Mouse (Mus musculus): ENCODE results near the gene Wtap. TPM values are rescaled to one million over a fixed set of nuclear protein-coding genes. Genes with fewer than 3 reads are reported as not detected.
"Not testable (repeated sequence)": the region's sequence is repeated elsewhere in the genome, so short reads cannot be mapped to it uniquely, and the experiment has no call there.

The Wtap gene
- polyA plus RNA-seq (2016; fragmentation: Nextera tagmentation; extraction: Ambion mirVana) = 74.4 and 87.6 TPM in 2 replicates

DNA sequence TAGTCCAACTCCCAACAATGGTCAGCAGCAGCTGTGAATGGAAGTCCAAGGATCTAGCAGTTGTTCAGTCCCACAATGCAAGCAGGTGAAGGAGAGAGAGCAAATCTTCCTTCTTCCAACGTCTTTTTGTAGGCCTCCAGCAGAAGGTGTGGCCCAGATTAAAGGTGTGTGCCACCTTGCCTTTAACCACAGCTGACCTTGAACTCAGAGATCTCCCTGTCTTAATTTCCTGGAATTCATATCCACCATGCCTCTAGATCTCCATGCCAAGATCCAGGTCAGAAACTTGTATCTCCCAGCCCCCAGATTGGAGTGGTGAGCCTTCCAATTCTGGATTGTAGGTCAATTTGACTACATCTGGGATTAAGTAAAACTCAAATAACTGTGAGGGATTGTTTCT, at the start of gene Wtap:
Wtap (minus strand) TSS at position 101 of the 400 bp plus-strand sequence.
- WGBS = 77% methylated on average over 1 of the region's 1 CpGs
- Histone ChIP-seq H3K36me3 (no peaks in the 10 kb centered on the region), H3K4me3 (peak within 1 kb of the TSS; percentile 98), H3K27me3 (ENCODE audit: insufficient read depth, poor library complexity, severe bottlenecking) (no peaks in the 10 kb centered on the region), H3K9me3 (no peaks in the 10 kb centered on the region), H3K4me1 (peaks cover 3% of the 10 kb centered on the region), H3K27ac (peak within 1 kb of the TSS; percentile 100)
- no peak for DNase-seq (ENCODE audit: low spot score)

GRCm38 (mm10) chr17:13036627-13037192, 42.7 kb upstream of the Wtap start:
- not testable (repeated sequence) for H3K36me3 ChIP-seq; H3K9me3 ChIP-seq; DNase-seq (ENCODE audit: low spot score); H3K4me3 ChIP-seq; H3K4me1 ChIP-seq; H3K27ac ChIP-seq; H3K27me3 ChIP-seq (ENCODE audit: insufficient read depth, poor library complexity, severe bottlenecking)
- WGBS = 72% methylated on average over 4 of the region's 12 CpGs

DNA sequence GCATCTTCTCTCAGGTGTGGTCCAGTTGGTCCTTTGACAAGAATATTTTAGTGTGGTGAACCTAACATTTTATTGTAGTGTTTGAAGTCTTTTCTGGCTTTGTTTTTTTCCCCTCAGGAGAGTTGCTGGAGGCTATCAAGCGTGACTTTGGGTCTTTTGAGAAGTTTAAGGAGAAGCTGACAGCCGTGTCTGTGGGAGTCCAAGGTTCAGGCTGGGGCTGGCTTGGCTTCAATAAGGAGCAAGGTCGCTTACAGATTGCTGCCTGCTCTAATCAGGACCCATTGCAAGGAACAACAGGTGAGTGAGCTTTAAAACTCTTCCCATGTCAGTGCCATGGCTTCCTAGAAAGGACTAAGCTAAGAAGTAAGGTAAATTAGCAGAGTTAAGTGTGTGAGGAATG, 19.3 kb upstream of the Wtap start:
- Histone ChIP-seq H3K9me3 (no peaks in the 10 kb centered on the region), H3K27ac (no peak overlapping the region), H3K36me3 (peaks cover 58% of the 10 kb centered on the region), H3K4me1 (peaks cover 7% of the 10 kb centered on the region; the same call in 1 of the 2 replicates), H3K27me3 (ENCODE audit: insufficient read depth, poor library complexity, severe bottlenecking) (no peaks in the 10 kb centered on the region), H3K4me3 (no peak overlapping the region)
- 84% methylated on average over 3 of the region's 3 CpGs for WGBS
- no peak for DNase-seq (ENCODE audit: low spot score)

GRCm38 (mm10) chr17:13009887-13010286, 15.9 kb upstream of the Wtap start:
- H3K27me3 ChIP-seq (ENCODE audit: insufficient read depth, poor library complexity, severe bottlenecking) = no peaks in the 10 kb centered on the region
- H3K4me1 ChIP-seq = peaks cover 14% of the 10 kb centered on the region
- DNase-seq (ENCODE audit: low spot score) = no peak
- WGBS = 50% methylated on average over 3 of the region's 3 CpGs
- no peaks in the 10 kb centered on the region for H3K9me3 ChIP-seq
- peaks cover 42% of the 10 kb centered on the region for H3K36me3 ChIP-seq
- H3K27ac ChIP-seq = no peak overlapping the region
- no peak overlapping the region for H3K4me3 ChIP-seq

GRCm38 (mm10) chr17:13008528-13008927, 14.6 kb upstream of the Wtap start:
- Histone ChIP-seq H3K4me1 (peaks cover 14% of the 10 kb centered on the region), H3K27me3 (ENCODE audit: insufficient read depth, poor library complexity, severe bottlenecking) (no peaks in the 10 kb centered on the region), H3K9me3 (no peaks in the 10 kb centered on the region), H3K27ac (peak overlapping the region; percentile 91), H3K36me3 (peaks cover 29% of the 10 kb centered on the region), H3K4me3 (peak overlapping the region; percentile 91)
- WGBS = 2% methylated on average over 10 of the region's 10 CpGs
- DNase-seq (ENCODE audit: low spot score) = no peak

GRCm38 (mm10) chr17:13007730-13008425, 13.9 kb upstream of the Wtap start:
- Histone ChIP-seq H3K9me3 (no peaks in the 10 kb centered on the region), H3K4me3 (peak overlapping the region; percentile 91), H3K27ac (peak overlapping the region; percentile 91), H3K4me1 (peaks cover 14% of the 10 kb centered on the region), H3K36me3 (peaks cover 22% of the 10 kb centered on the region), H3K27me3 (ENCODE audit: insufficient read depth, poor library complexity, severe bottlenecking) (no peaks in the 10 kb centered on the region)
- peak; percentile 99 for DNase-seq (ENCODE audit: low spot score)
- under 1% methylated on average over 75 of the region's 76 CpGs for WGBS

DNA sequence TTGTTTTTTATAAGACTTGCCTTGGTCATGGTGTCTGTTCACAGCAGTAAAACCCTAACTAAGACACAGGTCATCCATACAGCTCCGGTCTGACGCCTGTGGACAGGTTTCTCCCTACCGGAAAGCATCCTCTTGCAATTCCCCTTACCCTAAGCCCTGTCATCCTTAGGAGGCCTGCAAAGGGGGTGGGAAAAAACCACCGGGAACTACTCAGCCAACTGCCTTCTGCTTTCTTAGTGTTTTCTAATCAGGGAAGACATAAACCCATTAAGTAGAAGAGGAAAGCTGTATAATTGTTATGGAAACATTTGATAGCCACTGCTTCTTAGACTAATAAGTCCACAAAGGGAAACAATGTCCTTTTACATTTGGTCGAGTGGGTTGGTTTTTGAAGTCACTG, 13.0 kb upstream of the Wtap start:
- Histone ChIP-seq H3K27ac (peak overlapping the region; percentile 91), H3K36me3 (peaks cover 13% of the 10 kb centered on the region), H3K9me3 (no peaks in the 10 kb centered on the region), H3K4me3 (peak overlapping the region; percentile 91), H3K4me1 (peaks cover 14% of the 10 kb centered on the region), H3K27me3 (ENCODE audit: insufficient read depth, poor library complexity, severe bottlenecking) (no peaks in the 10 kb centered on the region)
- DNase-seq (ENCODE audit: low spot score) = no peak
- 53% methylated on average over 5 of the region's 5 CpGs for WGBS

GRCm38 (mm10) chr17:13006546-13006945, 12.6 kb upstream of the Wtap start, which contains the start of gene Sod2:
Sod2 (plus strand) TSS chr17:13006846.
- Histone ChIP-seq H3K27ac (peak within 1 kb of the TSS; percentile 91), H3K4me1 (peaks cover 14% of the 10 kb centered on the region), H3K36me3 (peaks cover 10% of the 10 kb centered on the region), H3K4me3 (peak within 1 kb of the TSS; percentile 91)
- not testable (repeated sequence) for DNase-seq (ENCODE audit: low spot score); H3K27me3 ChIP-seq (ENCODE audit: insufficient read depth, poor library complexity, severe bottlenecking); H3K9me3 ChIP-seq
- WGBS = 91% methylated on average over 2 of the region's 2 CpGs

DNA sequence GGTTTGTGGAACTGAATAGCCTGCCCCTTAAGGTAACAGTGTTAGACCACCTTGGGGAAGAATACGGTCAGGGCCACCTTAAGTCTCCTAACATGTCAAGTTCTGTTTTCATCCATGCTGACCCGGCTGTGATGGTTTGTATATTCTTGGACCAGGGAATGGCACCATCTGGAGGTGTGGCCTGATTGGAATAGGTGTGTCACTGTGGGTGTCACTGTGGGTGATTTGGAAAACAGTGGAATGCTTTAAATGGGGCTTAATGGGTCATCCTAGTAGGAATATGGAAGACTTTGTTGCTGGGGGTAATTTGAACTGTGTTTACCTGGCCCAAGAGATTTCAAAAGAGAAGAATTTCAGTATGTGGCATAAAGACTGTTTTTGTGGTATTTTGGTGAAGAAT, 10.5 kb upstream of the Wtap start:
- not testable (repeated sequence) for DNase-seq (ENCODE audit: low spot score); H3K9me3 ChIP-seq; H3K4me3 ChIP-seq; H3K27me3 ChIP-seq (ENCODE audit: insufficient read depth, poor library complexity, severe bottlenecking); H3K36me3 ChIP-seq; H3K27ac ChIP-seq
- peaks cover 14% of the 10 kb centered on the region for H3K4me1 ChIP-seq
- WGBS = 76% methylated on average over 2 of the region's 2 CpGs

DNA sequence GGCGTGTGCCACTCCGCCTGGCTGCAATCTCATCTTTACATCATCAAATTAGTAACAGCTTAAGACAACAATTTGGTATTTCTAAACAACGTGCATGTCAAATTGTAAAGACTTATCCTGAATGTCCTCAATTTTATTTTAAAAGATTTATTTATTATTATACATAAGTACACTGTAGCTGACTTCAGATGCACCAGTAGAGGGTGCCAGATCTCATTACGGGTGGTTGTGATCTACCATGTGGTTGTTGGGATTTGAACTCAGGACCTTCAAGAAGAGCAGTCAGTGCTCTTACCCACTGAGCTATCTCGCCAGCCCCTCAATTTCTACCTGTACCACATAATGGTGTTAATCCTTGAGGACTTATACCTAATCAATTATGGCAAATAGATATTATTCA, 8.3 kb upstream of the Wtap start:
- H3K4me3 ChIP-seq; H3K9me3 ChIP-seq; DNase-seq (ENCODE audit: low spot score); H3K27ac ChIP-seq; H3K36me3 ChIP-seq; H3K27me3 ChIP-seq (ENCODE audit: insufficient read depth, poor library complexity, severe bottlenecking); H3K4me1 ChIP-seq: not testable (repeated sequence)
- 84% methylated on average over 5 of the region's 5 CpGs for WGBS

GRCm38 (mm10) chr17:12999069-12999468, 5.1 kb upstream of the Wtap start:
- Histone ChIP-seq H3K27ac (no peak overlapping the region), H3K36me3 (no peaks in the 10 kb centered on the region), H3K4me3 (no peak overlapping the region), H3K4me1 (no peaks in the 10 kb centered on the region), H3K9me3 (no peaks in the 10 kb centered on the region), H3K27me3 (ENCODE audit: insufficient read depth, poor library complexity, severe bottlenecking) (no peaks in the 10 kb centered on the region)
- 73% methylated on average over 6 of the region's 6 CpGs for WGBS
- DNase-seq (ENCODE audit: low spot score) = no peak

DNA sequence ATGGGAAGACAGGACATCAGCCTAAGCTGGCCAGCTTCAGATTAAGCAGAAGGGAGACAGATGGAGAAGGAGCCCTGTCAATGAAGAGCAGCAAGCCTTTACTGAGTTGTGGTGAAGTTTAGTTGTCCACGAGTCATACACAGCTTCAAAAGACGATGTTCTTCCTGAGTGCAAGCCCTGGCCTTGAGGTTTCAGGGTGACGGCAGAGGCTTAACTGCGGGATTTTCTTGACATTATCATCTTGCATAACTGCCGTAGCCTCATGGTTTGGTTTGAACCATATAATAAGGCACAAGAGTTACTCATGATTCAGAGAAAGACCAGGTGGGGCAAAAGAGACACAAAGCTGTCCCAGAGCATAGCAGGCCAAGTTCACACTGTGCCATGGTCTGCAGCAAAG, 3.9 kb upstream of the Wtap start:
- no peak overlapping the region for H3K4me3 ChIP-seq
- H3K4me1 ChIP-seq = no peaks in the 10 kb centered on the region
- no peak overlapping the region for H3K27ac ChIP-seq
- WGBS = 87% methylated on average over 5 of the region's 5 CpGs
- DNase-seq (ENCODE audit: low spot score) = no peak
- H3K36me3 ChIP-seq = no peaks in the 10 kb centered on the region
- no peaks in the 10 kb centered on the region for H3K27me3 ChIP-seq (ENCODE audit: insufficient read depth, poor library complexity, severe bottlenecking)
- no peaks in the 10 kb centered on the region for H3K9me3 ChIP-seq

- 27% methylated on average over 3 of the region's 3 CpGs for WGBS
- DNase-seq (ENCODE audit: low spot score) = no peak
- no peak overlapping the region for H3K27ac ChIP-seq
- H3K27me3 ChIP-seq (ENCODE audit: insufficient read depth, poor library complexity, severe bottlenecking) = no peaks in the 10 kb centered on the region
- H3K36me3 ChIP-seq = no peaks in the 10 kb centered on the region
- H3K4me3 ChIP-seq = no peak overlapping the region
- no peaks in the 10 kb centered on the region for H3K9me3 ChIP-seq
- no peaks in the 10 kb centered on the region; the same call in 1 of the 2 replicates for H3K4me1 ChIP-seq
Observed at GRCm38 (mm10) chr17:12996345-12996744, 2.4 kb upstream of the Wtap start.
